Mouse (Mus musculus) 416B (cell line): ENCODE measurements at regions not wholly inside any gene's neighbourhood (a gene's known extent, or its start where the extent isn't known, plus 50 kb on each side); places are given as distances from the start of the nearest gene placed in this dataset.

ENCODE experiments used
- DNase-seq: peaks from one replicate; pipeline ENCODE4 v3.0.0; 2011; ENCODE audit warnings: low read depth

GRCm38 (mm10) chr2:9688176-9688575 lies 192.9 kb upstream of the 4930412O13Rik start:
- DNase-seq = peak; percentile 62

- no peak for DNase-seq
Observed at GRCm38 (mm10) chr2:9689518-9689917, 191.5 kb upstream of the 4930412O13Rik start.

- no peak for DNase-seq
Observed at GRCm38 (mm10) chr2:9691506-9691905, 189.5 kb upstream of the 4930412O13Rik start.

GRCm38 (mm10) chr2:9691906-9692305 lies 189.1 kb upstream of the 4930412O13Rik start:
- no peak for DNase-seq

- DNase-seq = no peak
Observed at GRCm38 (mm10) chr2:9693351-9693750, 187.7 kb upstream of the 4930412O13Rik start.

- DNase-seq = no peak
Observed at GRCm38 (mm10) chr2:9694178-9694577, 186.9 kb upstream of the 4930412O13Rik start.

GRCm38 (mm10) chr2:9697591-9698345 lies 183.3 kb upstream of the 4930412O13Rik start:
- no peak for DNase-seq

- DNase-seq = no peak
Observed at GRCm38 (mm10) chr2:9704266-9704665, 176.8 kb upstream of the 4930412O13Rik start.

- DNase-seq = no peak
Observed at GRCm38 (mm10) chr2:9709466-9709865, 171.6 kb upstream of the 4930412O13Rik start.

- peak; percentile 16 for DNase-seq
Observed at GRCm38 (mm10) chr2:9717904-9718303, 163.1 kb upstream of the 4930412O13Rik start.

GRCm38 (mm10) chr2:9733243-9733642 lies 147.8 kb upstream of the 4930412O13Rik start:
- DNase-seq = no peak

GRCm38 (mm10) chr2:9744181-9744580 lies 136.9 kb upstream of the 4930412O13Rik start:
- no peak for DNase-seq

GRCm38 (mm10) chr2:9749829-9750788 lies 130.9 kb upstream of the 4930412O13Rik start:
- DNase-seq = peak; percentile 61

- no peak for DNase-seq
Observed at GRCm38 (mm10) chr2:9753691-9754090, 127.4 kb upstream of the 4930412O13Rik start.

GRCm38 (mm10) chr2:9754153-9754552 lies 126.9 kb upstream of the 4930412O13Rik start:
- DNase-seq = no peak

GRCm38 (mm10) chr2:9757770-9758420 lies 123.2 kb upstream of the 4930412O13Rik start:
- DNase-seq = no peak

GRCm38 (mm10) chr2:9758983-9759382 lies 122.1 kb upstream of the 4930412O13Rik start:
- DNase-seq = no peak

GRCm38 (mm10) chr2:9759389-9760104 lies 121.5 kb upstream of the 4930412O13Rik start:
- DNase-seq = no peak

GRCm38 (mm10) chr2:9780159-9780558 lies 100.9 kb upstream of the 4930412O13Rik start:
- no peak for DNase-seq

- DNase-seq = no peak
Observed at GRCm38 (mm10) chr2:9782698-9783097, 98.4 kb upstream of the 4930412O13Rik start.

- DNase-seq = no peak
Observed at GRCm38 (mm10) chr2:9791970-9792369, 89.1 kb upstream of the 4930412O13Rik start.

- no peak for DNase-seq
Observed at GRCm38 (mm10) chr2:9792381-9792780, 88.7 kb upstream of the 4930412O13Rik start.
